In the genomic region with DNA sequence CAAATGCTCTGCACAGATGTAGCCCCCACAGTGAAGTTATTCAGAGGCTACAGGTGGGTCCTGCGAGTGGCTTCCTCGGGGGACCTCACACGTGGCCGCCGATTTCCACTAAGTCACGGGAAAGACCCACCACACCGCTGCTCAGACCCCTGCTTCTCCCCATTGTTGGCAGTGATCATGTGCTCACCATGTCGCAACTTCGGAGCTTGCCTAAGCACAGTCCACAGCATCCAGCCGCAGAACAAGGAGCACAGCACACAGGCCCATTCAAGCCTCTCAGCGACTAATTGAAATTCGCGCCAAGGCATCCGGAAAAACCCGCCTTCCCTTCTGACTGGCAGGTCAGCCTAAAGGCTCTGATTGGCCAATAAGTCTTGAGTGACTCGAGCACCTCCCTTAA, we compare ENCODE assay signal across 8 mouse cellular contexts.
A peak's percentile ranks its signal among the peaks of the same experiment; 100 is the strongest.
DNase-seq lines count a peak whose midpoint lies in the region; ATAC-seq lines count a peak whose summit lies in the region.
"Not testable (repeated sequence)": the region's sequence is repeated elsewhere in the genome, so short reads cannot be mapped to it uniquely, and the experiment has no call there.

No protein-coding gene starts in this region.

- not testable (repeated sequence) for H3K4me1 ChIP-seq in ES-E14 (ENCODE audit: control insufficient read depth in 2 of 2, insufficient read depth in 2 of 2, low read length in 2 of 2, poor library complexity in 1 of 2); forebrain, embryonic 14.5 days (ENCODE audit: control insufficient read depth, insufficient read depth, low read length); heart, embryonic 16.5 days (ENCODE audit: control insufficient read depth, insufficient read depth, low read length); kidney, embryonic 16.5 days (ENCODE audit: insufficient read depth, low read length); liver, embryonic 13.5 days (replicated peaks); midbrain, embryonic 13.5 days (replicated peaks)

- H3K4me3 ChIP-seq in ES-E14 (ENCODE audit: insufficient read depth in 1 of 2, low read depth in 1 of 2, low read length in 2 of 2, poor library complexity in 1 of 2, severe bottlenecking in 1 of 2) = peak overlapping the region; percentile 78 to 80
- not testable (repeated sequence) for H3K4me3 ChIP-seq in forebrain, embryonic 14.5 days (ENCODE audit: low read depth, low read length); heart, embryonic 16.5 days (ENCODE audit: low read length); kidney, embryonic 16.5 days (ENCODE audit: low read length); midbrain, embryonic 13.5 days (replicated peaks)
- peak overlapping the region; percentile 14; the same call in 1 of the 2 replicates for H3K4me3 ChIP-seq in liver, embryonic 13.5 days (replicated peaks)

- DNase-seq in ES-E14 (ENCODE audit: low read depth, low spot score); liver, embryonic 13.5 days: not testable (repeated sequence)
- peak; percentile 4 for DNase-seq in embryo, embryonic 9.5 days (ENCODE audit: extremely low spot score)
- DNase-seq in forebrain, embryonic 14.5 days (ENCODE audit: low spot score) = peak; percentile 20
- DNase-seq in retina, embryonic 14.5 days (ENCODE audit: low spot score) = peak; percentile 19

- H3K36me3 ChIP-seq in ES-E14 (ENCODE audit: control insufficient read depth, insufficient read depth, low read length, poor library complexity, severe bottlenecking); forebrain, embryonic 14.5 days (ENCODE audit: control insufficient read depth, insufficient read depth, low read length); heart, embryonic 16.5 days (ENCODE audit: control insufficient read depth, insufficient read depth); kidney, embryonic 16.5 days (ENCODE audit: insufficient read depth, low read length); liver, embryonic 13.5 days; midbrain, embryonic 13.5 days: not testable (repeated sequence)

- 0 out of 2 replicates have a peak overlapping the region, but pooled peaks have one; percentile 7 for H3K4me2 ChIP-seq in forebrain, embryonic 14.5 days (ENCODE audit: low read length)
- H3K4me2 ChIP-seq in heart, embryonic 16.5 days (ENCODE audit: low read depth, low read length) = peak overlapping the region; percentile 28; the same call in 1 of the 2 replicates
- 0 out of 2 replicates have a peak overlapping the region, but pooled peaks have one; percentile 18 for H3K4me2 ChIP-seq in kidney, embryonic 16.5 days (replicated peaks; ENCODE audit: low read depth, low read length)
- H3K4me2 ChIP-seq in liver, embryonic 13.5 days = peak overlapping the region; percentile 41
- peak overlapping the region; percentile 23; the same call in 1 of the 2 replicates for H3K4me2 ChIP-seq in midbrain, embryonic 13.5 days (replicated peaks)

- H3K27ac ChIP-seq in ES-E14 (ENCODE audit: insufficient read depth, low read depth, low read length, poor library complexity, severe bottlenecking) = peak overlapping the region; percentile 76; the same call in 1 of the 2 replicates
- not testable (repeated sequence) for H3K27ac ChIP-seq in forebrain, embryonic 14.5 days (ENCODE audit: low read depth, low read length); heart, embryonic 16.5 days (ENCODE audit: low read length); kidney, embryonic 16.5 days (ENCODE audit: low read length); liver, embryonic 13.5 days; midbrain, embryonic 13.5 days

- in situ Hi-C loops in ES-E14 (cut with MboI; ENCODE audit: low sequenced_read_pairs in 2 of 2, unreplicated experiment in 2 of 2) = not testable (repeated sequence)

- 41% methylated on average over 15 of the region's 16 CpGs for WGBS in forebrain, embryonic 14.5 days
- 41% methylated on average over 15 of the region's 16 CpGs for WGBS in heart, embryonic 16.5 days
- WGBS in kidney, embryonic 16.5 days = 49% methylated on average over 15 of the region's 16 CpGs
- WGBS in liver, embryonic 13.5 days (ENCODE audit: insufficient replicate concordance) = 41% methylated on average over 16 of the region's 16 CpGs
- 42% methylated on average over 16 of the region's 16 CpGs for WGBS in midbrain, embryonic 13.5 days

- H3K9me3 ChIP-seq in ES-E14 (ENCODE audit: control insufficient read depth, insufficient read depth, low read depth, low read length); forebrain, embryonic 14.5 days (replicated peaks; ENCODE audit: control insufficient read depth, low read length); heart, embryonic 16.5 days (replicated peaks; ENCODE audit: control insufficient read depth, low read length); kidney, embryonic 16.5 days (ENCODE audit: low read length); liver, embryonic 13.5 days (replicated peaks); midbrain, embryonic 13.5 days: not testable (repeated sequence)

- not testable (repeated sequence) for ATAC-seq in forebrain, embryonic 14.5 days; heart, embryonic 16.5 days (replicated peaks; ENCODE audit: extremely low read depth, insufficient read depth, low FRiP score); kidney, embryonic 16.5 days (ENCODE audit: low FRiP score, low TSS enrichment); liver, embryonic 13.5 days (ENCODE audit: low read depth); midbrain, embryonic 13.5 days

- H3K27me3 ChIP-seq in forebrain, embryonic 14.5 days (replicated peaks; ENCODE audit: control insufficient read depth, insufficient read depth, low read length); heart, embryonic 16.5 days (ENCODE audit: control insufficient read depth, insufficient read depth, low read length); kidney, embryonic 16.5 days (ENCODE audit: insufficient read depth, low read length); liver, embryonic 13.5 days; midbrain, embryonic 13.5 days: not testable (repeated sequence)

- peak overlapping the region; percentile 92 for H3K9ac ChIP-seq in ES-E14 (ENCODE audit: insufficient read depth, low read depth, low read length, poor library complexity, severe bottlenecking)
- H3K9ac ChIP-seq in forebrain, embryonic 14.5 days (ENCODE audit: low read length); heart, embryonic 16.5 days (ENCODE audit: low read length); kidney, embryonic 16.5 days (replicated peaks; ENCODE audit: low read length); liver, embryonic 13.5 days; midbrain, embryonic 13.5 days (replicated peaks): not testable (repeated sequence)
